In the genomic region with DNA sequence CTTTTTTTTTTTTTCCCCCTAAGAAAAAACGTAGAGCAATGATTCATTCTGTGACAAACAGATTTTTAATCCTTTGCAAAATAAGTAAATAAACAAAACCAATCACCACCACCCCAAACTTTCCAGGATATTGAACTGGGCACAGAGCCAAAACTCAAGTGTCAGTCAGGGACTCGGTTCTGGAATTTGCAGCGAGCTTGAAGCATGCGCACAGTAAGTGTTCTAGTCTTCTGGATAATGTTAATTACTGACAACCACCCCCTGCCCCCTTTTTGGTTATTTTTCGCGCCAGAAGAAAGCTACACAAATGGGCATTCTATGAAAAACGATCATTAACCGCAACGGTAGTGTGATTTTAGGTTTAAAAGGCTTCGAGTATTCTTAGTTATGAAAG, we compare ENCODE assay signal across 8 mouse cellular contexts. TPM values are rescaled to one million over a fixed set of nuclear protein-coding genes. Genes with fewer than 3 reads are reported as not detected.
A peak's percentile ranks its signal among the peaks of the same experiment; 100 is the strongest.
DNase-seq lines count a peak whose midpoint lies in the region; ATAC-seq and TF ChIP-seq lines count a peak whose summit lies in the region.

No protein-coding gene starts in this region.

- 0 out of 2 replicates have a peak, but pooled peaks cover 4% of the 10 kb centered on the region for H3K36me3 ChIP-seq in kidney, embryonic 15.5 days
- H3K36me3 ChIP-seq in ES-Bruce4 (ENCODE audit: control insufficient read depth, insufficient read depth, low read length, poor library complexity, severe bottlenecking) = peaks cover 7% of the 10 kb centered on the region
- H3K36me3 ChIP-seq in embryonic facial prominence, embryonic 11.5 days (replicated peaks; ENCODE audit: control insufficient read depth, insufficient read depth, low read depth, low read length) = no peaks in the 10 kb centered on the region
- H3K36me3 ChIP-seq in lung, embryonic 16.5 days (ENCODE audit: control insufficient read depth, insufficient read depth, low read length) = no peaks in the 10 kb centered on the region
- H3K36me3 ChIP-seq in stomach, postnatal 0 days (ENCODE audit: control insufficient read depth, insufficient read depth, low read length) = no peaks in the 10 kb centered on the region; the same call in 1 of the 2 replicates

- peak overlapping the region; percentile 99 for H3K27ac ChIP-seq in kidney, embryonic 15.5 days
- peak overlapping the region; percentile 55; the same call in 1 of the 2 replicates for H3K27ac ChIP-seq in ES-Bruce4 (ENCODE audit: insufficient read depth, low read length)
- H3K27ac ChIP-seq in embryonic facial prominence, embryonic 11.5 days (replicated peaks; ENCODE audit: low read depth, low read length) = peak overlapping the region; percentile 86
- peak overlapping the region; percentile 86 for H3K27ac ChIP-seq in lung, embryonic 16.5 days (ENCODE audit: low read length)
- peak overlapping the region; percentile 95 for H3K27ac ChIP-seq in stomach, postnatal 0 days (replicated peaks)

- WGBS in kidney, embryonic 15.5 days = 1% methylated on average over 10 of the region's 10 CpGs
- under 1% methylated on average over 10 of the region's 10 CpGs for WGBS in embryonic facial prominence, embryonic 11.5 days
- under 1% methylated on average over 10 of the region's 10 CpGs for WGBS in lung, embryonic 16.5 days
- under 1% methylated on average over 10 of the region's 10 CpGs for WGBS in stomach, postnatal 0 days

- H3K4me1 ChIP-seq in kidney, embryonic 15.5 days = peaks cover 38% of the 10 kb centered on the region
- no peaks in the 10 kb centered on the region for H3K4me1 ChIP-seq in ES-Bruce4 (ENCODE audit: control insufficient read depth, insufficient read depth, low read length)
- H3K4me1 ChIP-seq in embryonic facial prominence, embryonic 11.5 days (ENCODE audit: control insufficient read depth, insufficient read depth, low read length) = peaks cover 4% of the 10 kb centered on the region; the same call in 1 of the 2 replicates
- peaks cover 21% of the 10 kb centered on the region for H3K4me1 ChIP-seq in lung, embryonic 16.5 days (replicated peaks; ENCODE audit: control insufficient read depth, insufficient read depth, low read length)
- peaks cover 9% of the 10 kb centered on the region; the same call in 1 of the 2 replicates for H3K4me1 ChIP-seq in stomach, postnatal 0 days (replicated peaks; ENCODE audit: control insufficient read depth, insufficient read depth)

- H3K27me3 ChIP-seq in kidney, embryonic 15.5 days = no peaks in the 10 kb centered on the region
- H3K27me3 ChIP-seq in ES-Bruce4 (ENCODE audit: control insufficient read depth, insufficient read depth, low read length, poor library complexity, severe bottlenecking) = no peaks in the 10 kb centered on the region
- H3K27me3 ChIP-seq in embryonic facial prominence, embryonic 11.5 days (ENCODE audit: control insufficient read depth, insufficient read depth, low read length) = no peaks in the 10 kb centered on the region
- no peaks in the 10 kb centered on the region for H3K27me3 ChIP-seq in lung, embryonic 16.5 days (ENCODE audit: control insufficient read depth, insufficient read depth, low read depth, low read length)
- H3K27me3 ChIP-seq in stomach, postnatal 0 days (ENCODE audit: control insufficient read depth, insufficient read depth, low read length) = no peaks in the 10 kb centered on the region

- ATAC-seq in kidney, embryonic 15.5 days (replicated peaks; ENCODE audit: low FRiP score) = no peak
- no peak for ATAC-seq in embryonic facial prominence, embryonic 11.5 days (replicated peaks; ENCODE audit: insufficient number of reproducible peaks, low FRiP score, low TSS enrichment, low read depth)
- no peak for ATAC-seq in lung, embryonic 16.5 days (ENCODE audit: low read depth)
- no peak for ATAC-seq in stomach, postnatal 0 days (ENCODE audit: low FRiP score, low TSS enrichment)

- no peak for TF ChIP-seq POLR2A in ES-Bruce4 (IDR thresholded peaks at IDR 0.05; ENCODE audit: insufficient read depth, low read length)

- DNase-seq in kidney, postnatal 4 days = no peak
- DNase-seq in embryonic facial prominence, embryonic 11.5 days (ENCODE audit: low spot score) = peak; percentile 59
- peak; percentile 16 for DNase-seq in hindlimb bud, embryonic 11.5 days (ENCODE audit: extremely low spot score, low read depth, low spot score)
- DNase-seq in stomach, postnatal 0 days (ENCODE audit: low spot score) = peak; percentile 41
- DNase-seq in yolk sac, embryonic 10.5 days (ENCODE audit: low spot score) = no peak

- H3K9ac ChIP-seq in kidney, embryonic 15.5 days = peak overlapping the region; percentile 85
- peak overlapping the region; percentile 98 for H3K9ac ChIP-seq in ES-Bruce4 (ENCODE audit: low read depth, poor library complexity, severe bottlenecking)
- H3K9ac ChIP-seq in embryonic facial prominence, embryonic 11.5 days (replicated peaks; ENCODE audit: low read length) = peak overlapping the region; percentile 87
- H3K9ac ChIP-seq in lung, embryonic 16.5 days (ENCODE audit: low read length) = peak overlapping the region; percentile 89
- H3K9ac ChIP-seq in stomach, postnatal 0 days (ENCODE audit: low read length) = peak overlapping the region; percentile 83

- H3K4me2 ChIP-seq in kidney, embryonic 15.5 days = peak overlapping the region; percentile 95
- peak overlapping the region; percentile 60 for H3K4me2 ChIP-seq in embryonic facial prominence, embryonic 11.5 days (ENCODE audit: low read depth, low read length)
- peak overlapping the region; percentile 94 for H3K4me2 ChIP-seq in lung, embryonic 16.5 days (ENCODE audit: low read depth, low read length)
- H3K4me2 ChIP-seq in stomach, postnatal 0 days (replicated peaks; ENCODE audit: low read depth) = peak overlapping the region; percentile 71

- no peaks in the 10 kb centered on the region for H3K9me3 ChIP-seq in kidney, embryonic 15.5 days (replicated peaks)
- no peaks in the 10 kb centered on the region for H3K9me3 ChIP-seq in ES-Bruce4 (replicated peaks; ENCODE audit: control insufficient read depth, insufficient read depth, low read length, poor library complexity, severe bottlenecking)
- H3K9me3 ChIP-seq in embryonic facial prominence, embryonic 11.5 days (replicated peaks; ENCODE audit: control insufficient read depth, low read length) = no peaks in the 10 kb centered on the region
- no peaks in the 10 kb centered on the region for H3K9me3 ChIP-seq in lung, embryonic 16.5 days (ENCODE audit: control insufficient read depth, low read length)
- no peaks in the 10 kb centered on the region for H3K9me3 ChIP-seq in stomach, postnatal 0 days (ENCODE audit: control insufficient read depth, low read length)

- TF ChIP-seq EP300 in ES-Bruce4 (IDR thresholded peaks at IDR 0.05; ENCODE audit: insufficient read depth, low read depth, low read length) = no peak
- no peak for TF ChIP-seq EP300 in stomach, postnatal 0 days (optimal IDR thresholded peaks at IDR 0.05)

- no peak for TF ChIP-seq CTCF in ES-Bruce4 (IDR thresholded peaks at IDR 0.05; ENCODE audit: low read depth, low read length)
- TF ChIP-seq CTCF in stomach, postnatal 0 days (IDR thresholded peaks at IDR 0.05; ENCODE audit: low read depth) = no peak

- peak overlapping the region; percentile 93 for H3K4me3 ChIP-seq in kidney, embryonic 15.5 days (replicated peaks)
- peak overlapping the region; percentile 91 for H3K4me3 ChIP-seq in ES-Bruce4 (ENCODE audit: low read depth, low read length)
- peak overlapping the region; percentile 93 for H3K4me3 ChIP-seq in embryonic facial prominence, embryonic 11.5 days (ENCODE audit: low read depth, low read length)
- H3K4me3 ChIP-seq in lung, embryonic 16.5 days (ENCODE audit: low read length) = peak overlapping the region; percentile 89
- H3K4me3 ChIP-seq in stomach, postnatal 0 days (ENCODE audit: low read depth, low read length) = peak overlapping the region; percentile 85

RNA-seq across cellular contexts. Expression of a gene that starts 0.5 kb away (rescaled TPM):
- 8.5 and 8.9 TPM in 2 replicates for polyA plus RNA-seq in kidney, embryonic 15.5 days (2015; fragmentation: Nextera tagmentation; extraction: Ambion mirVana)
- 45.2 and 46.0 TPM in 2 replicates for polyA plus RNA-seq in ES-Bruce4 (2011; ENCODE audit: insufficient read depth, insufficient read length, low read depth, missing spikeins)
- 10.0 and 12.0 TPM in 2 replicates for polyA plus RNA-seq in embryonic facial prominence, embryonic 11.5 days (2014; fragmentation: Nextera tagmentation; extraction: Ambion mirVana)
- polyA plus RNA-seq in lung, embryonic 16.5 days (2015; fragmentation: Nextera tagmentation; extraction: Ambion mirVana) = 5.1 and 6.2 TPM in 2 replicates
- polyA plus RNA-seq in stomach, postnatal 0 days (2015; fragmentation: Nextera tagmentation; extraction: Ambion mirVana) = 3.4 and 3.6 TPM in 2 replicates

Comparison
In these comparisons a context has a peak if more than half of its experiments do, and no peak if none do; other contexts are left out.
1. DNase-seq: peak in embryonic facial prominence, embryonic 11.5 days (single experiment), hindlimb bud, embryonic 11.5 days (single experiment) and stomach, postnatal 0 days (single experiment); none in kidney, postnatal 4 days (0 of 2) and yolk sac, embryonic 10.5 days (single experiment).
2. Peak in every context shown above with its lines, with median percentiles within 50 percentile points of each other: H3K27ac ChIP-seq, H3K4me2 ChIP-seq, H3K4me3 ChIP-seq and H3K9ac ChIP-seq.